Mouse (Mus musculus) cerebellum, adult 18-20 months (tissue): Measurements from ENCODE around the gene Fbxo44.
A peak's percentile ranks its signal among the peaks of the same experiment; 100 is the strongest.

Source experiments
- DNase-seq, 2 experiments: peaks; one replicate each; pipeline ENCODE4 v3.0.0; 2021

The Fbxo44 gene

GRCm38 (mm10) chr4:148164461-148164860 is 4.2 kb upstream of the Fbxo44 start:
- no peak for DNase-seq

GRCm38 (mm10) chr4:148164002-148164439 is 3.7 kb upstream of the Fbxo44 start:
- peak; percentile 67 to 68 for DNase-seq

GRCm38 (mm10) chr4:148159544-148160435 is 492 bp downstream of the Fbxo44 start:
- peak; percentile 97 for DNase-seq

- peak; percentile 57 to 65 for DNase-seq
These were observed 1.6 kb downstream of the Fbxo44 start for GRCm38 (mm10) chr4:148158436-148159348.

GRCm38 (mm10) chr4:148154982-148155381 is 5.3 kb downstream of the Fbxo44 start:
- peak; percentile 56 to 67 for DNase-seq

GRCm38 (mm10) chr4:148154006-148154405 is 6.3 kb downstream of the Fbxo44 start:
- DNase-seq: no peak

GRCm38 (mm10) chr4:148152547-148152946 is 7.7 kb downstream of the Fbxo44 start:
- no peak for DNase-seq

GRCm38 (mm10) chr4:148151267-148152168 is 8.8 kb downstream of the Fbxo44 start, which contains the start of gene Fbxo6:
Gene Fbxo6 (minus strand): TSS chr4:148152140.
- peak; percentile 84 to 89 for DNase-seq

GRCm38 (mm10) chr4:148150953-148151266 is 9.4 kb downstream of the Fbxo44 start:
- no peak for DNase-seq

GRCm38 (mm10) chr4:148150242-148150641 is 10.0 kb downstream of the Fbxo44 start:
- peak in 1 of 2 experiments; percentile 12 for DNase-seq

- DNase-seq: peak in 1 of 2 experiments; percentile 14
These were observed 10.7 kb downstream of the Fbxo44 start for GRCm38 (mm10) chr4:148149540-148149939.

- DNase-seq: peak in 1 of 2 experiments; percentile 9
These were observed 12.6 kb downstream of the Fbxo44 start for GRCm38 (mm10) chr4:148147714-148148113.

GRCm38 (mm10) chr4:148143721-148144120 is 16.6 kb downstream of the Fbxo44 start:
- no peak for DNase-seq

GRCm38 (mm10) chr4:148140098-148141011 is 19.9 kb downstream of the Fbxo44 start:
- peak; percentile 93 to 95 for DNase-seq

GRCm38 (mm10) chr4:148139767-148140097 is 20.6 kb downstream of the Fbxo44 start:
- DNase-seq: no peak

GRCm38 (mm10) chr4:148137503-148137902 is 22.8 kb downstream of the Fbxo44 start:
- no peak for DNase-seq

- DNase-seq: no peak
These were observed 25.3 kb downstream of the Fbxo44 start for GRCm38 (mm10) chr4:148134988-148135387.

GRCm38 (mm10) chr4:148131497-148132081 is 28.7 kb downstream of the Fbxo44 start:
- DNase-seq: no peak

GRCm38 (mm10) chr4:148130561-148131413 is 29.5 kb downstream of the Fbxo44 start, which contains the start of gene Draxin:
Gene Draxin (minus strand): TSS chr4:148130698.
- no peak for DNase-seq

GRCm38 (mm10) chr4:148130133-148130532 is 30.1 kb downstream of the Fbxo44 start, which contains the start of gene Mad2l2:
Gene Mad2l2 (plus strand): TSS chr4:148130384.
- no peak for DNase-seq
